Mouse (Mus musculus) testis, adult 2 months (tissue): ENCODE measurements around the gene Shb.

ENCODE experiments used
- CTCF ChIP-seq: fragments of 200-500 bp; IDR thresholded peaks from 2 replicates; pipeline ENCODE4 v1.5.1; 2012; ENCODE audit warnings: low read depth, mild to moderate bottlenecking, inconsistent platforms, low read length, moderate library complexity; ENCODE audit not compliant: control insufficient read depth, insufficient read depth, insufficient replicate concordance
- POLR2A ChIP-seq: fragments of 200-500 bp; IDR thresholded peaks from 2 replicates; pipeline ENCODE4 v1.6.1; 2012; ENCODE audit warnings: low read depth, mild to moderate bottlenecking, inconsistent platforms, low read length, moderate library complexity; ENCODE audit not compliant: control insufficient read depth

DNA sequence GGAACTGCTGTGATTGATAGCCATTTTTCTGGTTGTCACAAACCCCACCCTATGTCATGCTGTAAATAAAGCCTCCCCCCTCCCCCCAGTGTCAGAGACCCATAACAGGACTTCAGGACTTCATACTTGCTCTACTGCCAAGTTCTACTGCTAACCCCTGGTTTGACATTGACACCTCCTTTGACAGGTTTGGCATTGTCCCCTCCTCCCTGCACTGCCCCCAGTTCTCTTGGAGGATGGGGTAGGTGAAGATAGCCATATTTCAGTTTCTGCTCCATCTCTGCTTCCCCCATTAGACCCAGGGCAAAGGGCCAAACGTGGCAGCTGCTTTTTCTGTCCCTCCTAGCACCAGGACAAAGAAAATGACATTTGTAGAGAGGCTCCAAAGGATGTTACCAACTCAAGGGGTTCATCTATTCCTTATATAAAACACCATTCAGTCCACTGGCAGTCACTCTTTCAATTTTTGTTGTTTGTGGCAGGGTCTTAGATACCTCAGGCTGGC is 1.2 kb upstream of the Shb start:
- TF ChIP-seq CTCF (no peak), POLR2A (no peak)
